Mouse (Mus musculus) liver, embryonic 11.5 days (tissue): ENCODE measurements around the gene Pou5f1. TPM values are rescaled to one million over a fixed set of nuclear protein-coding genes. Genes with fewer than 3 reads are reported as not detected.
A peak's percentile ranks its signal among the peaks of the same experiment; 100 is the strongest.
"Not testable (repeated sequence)": the region's sequence is repeated elsewhere in the genome, so short reads cannot be mapped to it uniquely, and the experiment has no call there.

Experiments used
- ATAC-seq: fragments of 200-750 bp; cut with Nextera tagmentation; replicated peaks from 2 replicates; pipeline ENCODE4 v1.8.0; 2017; ENCODE audit warnings: moderate number of reproducible peaks, mild to moderate bottlenecking, moderate TSS enrichment, moderate library complexity; ENCODE audit not compliant: low FRiP score
- DNase-seq: peaks from one replicate; pipeline ENCODE4 v3.0.0-alpha.2; 2017; ENCODE audit warnings: low spot score
- H3K27ac ChIP-seq: fragments of 300-500 bp; sonication (generic); 2 replicates; pipeline ENCODE4 v1.5.1; 2014; ENCODE audit warnings: mild to moderate bottlenecking, low read depth, low read length, control low read depth
- H3K27me3 ChIP-seq: fragments of 300-500 bp; sonication (generic); replicated peaks from 2 replicates; pipeline ENCODE4 v1.6.1; 2014; ENCODE audit warnings: low read length, mixed read lengths; ENCODE audit not compliant: control insufficient read depth, insufficient read depth
- H3K36me3 ChIP-seq: fragments of 300-500 bp; sonication (generic); 2 replicates; pipeline ENCODE4 v1.6.1; 2014; ENCODE audit warnings: mild to moderate bottlenecking, low read length, moderate library complexity, mixed read lengths; ENCODE audit not compliant: control insufficient read depth, insufficient read depth
- H3K4me1 ChIP-seq: fragments of 300-500 bp; sonication (generic); replicated peaks from 2 replicates; pipeline ENCODE4 v1.6.1; 2014; ENCODE audit warnings: low read length, mixed read lengths; ENCODE audit not compliant: control insufficient read depth, insufficient read depth
- H3K4me2 ChIP-seq: fragments of 300-500 bp; sonication (generic); 2 replicates; pipeline ENCODE4 v1.6.1; 2014; ENCODE audit warnings: mild to moderate bottlenecking, control low read depth, moderate library complexity
- H3K4me3 ChIP-seq: fragments of 300-500 bp; sonication (generic); 2 replicates; pipeline ENCODE4 v1.5.1; 2014; ENCODE audit warnings: low read depth, low read length, control low read depth
- H3K9ac ChIP-seq: fragments of 300-500 bp; sonication (generic); 2 replicates; pipeline ENCODE4 v1.6.1; 2014; ENCODE audit warnings: low read depth, low read length, control low read depth
- H3K9me3 ChIP-seq: fragments of 300-500 bp; sonication (generic); 2 replicates; pipeline ENCODE4 v1.6.1; 2016; ENCODE audit warnings: low read length, inconsistent platforms, mixed read lengths; ENCODE audit not compliant: control insufficient read depth
- WGBS: fragments of 180-500 bp; shearing (Covaris S2); extraction: QIAGEN DNeasy Blood & Tissue Kit; methylation state at CpG from one replicate; pipeline ENCODE4 v1.1.7; 2014; 5-methylcytosine and 5-hydroxymethylcytosine counted together
- polyA plus RNA-seq: library from polyadenylated mRNA; unstranded; fragments of >200 nt; fragmentation: Nextera tagmentation; extraction: Ambion mirVana; gene quantifications from 2 replicates; pipeline ENCODE4 v1.2.1, GENCODE M21; 2014

The Pou5f1 gene
- polyA plus RNA-seq, 1 experiment from 2014 or later: not detected

DNA sequence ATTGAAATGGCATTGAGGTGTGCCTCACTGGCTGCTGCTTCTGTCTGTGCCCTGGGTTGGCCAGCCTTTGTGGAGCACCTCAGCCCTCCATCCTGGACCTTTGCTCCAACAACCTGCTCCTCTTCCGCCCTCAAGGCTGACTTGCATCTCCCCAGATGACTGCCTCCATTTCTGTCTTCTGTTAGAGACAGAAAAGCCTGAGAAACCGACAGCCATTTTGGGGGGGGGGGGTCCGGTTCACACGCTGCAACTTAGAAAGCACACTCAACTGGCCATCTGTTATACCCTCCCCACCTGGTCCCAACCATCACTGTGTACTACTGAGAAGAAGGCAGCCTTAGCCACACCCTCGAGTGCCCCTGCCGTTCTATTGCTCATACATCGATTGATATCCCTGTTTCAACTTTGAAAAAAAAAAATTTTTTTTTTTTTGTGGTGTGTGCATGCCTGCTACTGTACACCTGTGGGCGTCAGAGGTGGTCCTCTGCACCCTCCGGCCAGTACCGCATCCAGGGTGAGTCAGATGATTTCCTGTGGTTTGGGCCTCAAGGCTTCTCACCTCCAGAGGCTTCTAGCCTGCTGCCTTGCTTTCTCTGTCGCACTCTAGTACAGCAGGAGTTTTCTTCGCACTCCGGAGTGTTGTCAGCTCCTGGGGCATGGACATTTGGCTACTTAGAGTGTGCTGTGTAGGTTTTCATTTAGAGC is 1.9 kb downstream of the Pou5f1 start:
- no peaks in the 10 kb centered on the region for H3K9me3 ChIP-seq
- H3K36me3 ChIP-seq: no peaks in the 10 kb centered on the region
- H3K9ac ChIP-seq: no peak overlapping the region
- H3K4me1 ChIP-seq: no peaks in the 10 kb centered on the region
- H3K4me3 ChIP-seq: no peak overlapping the region
- no peak overlapping the region for H3K4me2 ChIP-seq
- H3K27me3 ChIP-seq: peaks cover 53% of the 10 kb centered on the region
- ATAC-seq (no peak), DNase-seq (no peak)
- no peak overlapping the region for H3K27ac ChIP-seq
- 14% methylated on average over 13 of the region's 13 CpGs for WGBS

DNA sequence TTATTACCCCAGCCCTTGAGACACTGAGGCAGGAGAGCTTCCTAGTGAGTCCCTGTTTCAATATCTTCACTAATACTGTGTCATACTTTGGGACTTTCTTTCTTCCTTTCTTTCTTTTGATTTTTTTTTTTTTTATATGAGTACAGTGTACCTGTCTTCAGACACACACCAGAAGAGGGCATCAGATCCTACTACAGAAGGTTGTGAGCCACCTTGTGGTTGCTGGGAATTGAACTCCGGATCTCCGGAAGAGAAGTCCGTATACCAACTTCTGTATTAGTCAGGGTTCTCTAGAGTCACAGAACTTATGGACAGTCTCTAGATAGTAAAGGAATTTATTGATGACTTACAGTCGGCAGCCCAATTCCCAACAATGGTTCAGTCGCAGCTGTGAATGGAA is 2.5 kb downstream of the Pou5f1 start:
- DNase-seq, H3K9ac ChIP-seq, H3K4me1 ChIP-seq, H3K36me3 ChIP-seq, H3K4me2 ChIP-seq, H3K9me3 ChIP-seq, ATAC-seq, H3K27ac ChIP-seq, H3K4me3 ChIP-seq: not testable (repeated sequence)
- peaks cover 53% of the 10 kb centered on the region for H3K27me3 ChIP-seq
- 44% methylated on average over 5 of the region's 5 CpGs for WGBS

DNA sequence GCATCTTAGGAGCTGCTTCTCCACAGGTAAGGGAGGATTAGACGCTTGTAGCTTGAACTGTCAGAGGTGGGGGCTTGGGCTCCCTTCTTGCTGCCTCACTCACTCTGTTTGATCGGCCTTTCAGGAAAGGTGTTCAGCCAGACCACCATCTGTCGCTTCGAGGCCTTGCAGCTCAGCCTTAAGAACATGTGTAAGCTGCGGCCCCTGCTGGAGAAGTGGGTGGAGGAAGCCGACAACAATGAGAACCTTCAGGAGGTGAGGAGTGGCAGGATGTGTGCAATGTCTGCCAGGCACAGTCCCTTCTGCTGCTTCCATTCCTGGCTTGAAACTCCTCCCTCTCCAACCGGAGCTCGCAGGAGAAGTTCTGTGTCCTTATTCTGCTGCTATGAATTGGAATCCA is 3.5 kb downstream of the Pou5f1 start:
- peaks cover 50% of the 10 kb centered on the region for H3K27me3 ChIP-seq

DNA sequence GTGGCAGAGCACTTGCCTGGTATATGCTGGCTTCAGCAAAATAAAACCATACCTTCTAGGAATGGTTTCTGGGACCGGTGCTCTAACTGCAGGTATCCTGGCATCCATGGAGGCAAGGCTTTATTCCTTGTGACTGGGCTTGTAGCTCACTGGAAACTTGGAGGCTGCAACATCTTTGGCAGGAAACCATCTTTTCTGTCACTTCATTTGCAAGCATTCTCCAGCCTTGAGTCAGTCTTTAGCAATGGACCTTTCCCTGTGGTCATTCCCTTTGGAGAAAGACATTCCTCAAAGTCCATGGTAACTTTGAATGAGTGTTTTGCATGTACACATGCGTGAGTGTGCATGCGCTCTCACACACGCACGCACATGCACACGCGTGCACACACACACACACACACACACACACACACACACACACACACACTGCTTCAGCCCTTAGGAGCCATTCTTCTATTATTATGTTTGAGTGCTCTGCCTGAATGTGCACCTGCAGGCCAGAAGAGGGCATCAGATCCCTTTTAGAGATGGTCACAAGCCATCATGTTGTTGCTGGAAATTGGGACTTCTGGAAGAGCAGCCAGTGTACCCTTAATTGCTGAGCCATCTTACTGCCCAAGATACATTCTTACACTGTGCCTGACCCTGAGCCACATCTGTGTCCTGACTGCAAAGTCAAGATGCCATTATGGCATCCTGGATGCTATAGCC is 7.3 kb downstream of the Pou5f1 start:
- Histone ChIP-seq H3K4me2 (no peak overlapping the region), H3K27ac (no peak overlapping the region), H3K9ac (no peak overlapping the region), H3K4me3 (no peak overlapping the region), H3K36me3 (no peaks in the 10 kb centered on the region), H3K27me3 (peaks cover 15% of the 10 kb centered on the region), H3K4me1 (peaks cover 10% of the 10 kb centered on the region), H3K9me3 (no peaks in the 10 kb centered on the region)
- ATAC-seq (no peak), DNase-seq (no peak)
- WGBS: 90% methylated on average over 7 of the region's 7 CpGs

More for the DNA sequence above, 3.5 kb downstream of the Pou5f1 start:
- Histone ChIP-seq H3K36me3 (no peaks in the 10 kb centered on the region), H3K9ac (no peak overlapping the region), H3K4me2 (no peak overlapping the region), H3K4me3 (no peak overlapping the region), H3K4me1 (no peaks in the 10 kb centered on the region; the same call in 1 of the 2 replicates), H3K9me3 (no peaks in the 10 kb centered on the region), H3K27ac (no peak overlapping the region)
- DNase-seq (no peak), ATAC-seq (no peak)
- 33% methylated on average over 8 of the region's 8 CpGs for WGBS

DNA sequence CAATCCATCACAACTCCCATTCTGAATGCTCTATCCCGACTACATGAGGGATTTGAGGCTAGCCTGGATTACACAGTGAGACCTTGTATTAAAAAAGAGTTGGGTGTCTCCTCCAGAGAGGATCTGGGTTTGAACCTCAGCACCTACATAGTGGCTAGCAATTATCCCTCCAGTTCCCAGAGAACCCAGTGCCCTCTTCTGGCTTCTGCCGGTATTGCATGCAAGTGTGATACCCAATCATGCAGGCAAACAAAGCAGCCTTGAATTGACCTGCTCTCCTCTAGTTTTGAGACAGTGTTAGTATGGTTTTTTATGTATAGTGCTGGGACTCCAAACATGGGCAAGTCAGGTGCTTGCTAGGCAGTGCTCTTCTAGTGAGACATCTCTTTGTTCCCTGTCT is 8.1 kb downstream of the Pou5f1 start:
- Histone ChIP-seq H3K36me3 (no peaks in the 10 kb centered on the region), H3K27ac (no peak overlapping the region), H3K4me2 (no peak overlapping the region), H3K4me1 (peaks cover 10% of the 10 kb centered on the region), H3K9me3 (no peaks in the 10 kb centered on the region), H3K4me3 (no peak overlapping the region), H3K9ac (no peak overlapping the region), H3K27me3 (peaks cover 9% of the 10 kb centered on the region)
- WGBS: 12% methylated on average over 2 of the region's 2 CpGs
- no peak for ATAC-seq
- peak; percentile 62 for DNase-seq

DNA sequence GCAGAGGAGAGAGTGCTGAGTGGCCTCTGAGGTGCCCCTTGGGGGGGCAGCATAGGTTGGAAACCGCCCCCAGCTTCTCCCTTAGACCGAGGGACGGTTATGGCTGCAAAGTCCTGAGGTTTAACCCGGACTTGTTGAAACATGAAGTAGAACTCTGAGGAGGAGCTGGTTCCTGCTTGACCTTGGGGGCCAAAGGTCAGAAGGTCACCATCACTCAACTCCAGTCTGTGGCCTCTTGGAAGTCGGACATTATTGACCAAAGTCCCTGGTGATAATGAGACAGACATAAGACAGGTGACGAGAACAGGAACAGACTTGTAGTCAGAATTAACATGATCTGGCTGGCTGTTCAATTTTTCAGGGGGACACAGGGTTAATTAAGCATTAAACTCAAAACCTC is 8.9 kb downstream of the Pou5f1 start:
- ATAC-seq (no peak), DNase-seq (no peak)
- H3K9ac ChIP-seq: no peak overlapping the region
- peaks cover 10% of the 10 kb centered on the region for H3K4me1 ChIP-seq
- no peaks in the 10 kb centered on the region for H3K9me3 ChIP-seq
- peaks cover under 1% of the 10 kb centered on the region; the same call in 1 of the 2 replicates for H3K27me3 ChIP-seq
- no peaks in the 10 kb centered on the region for H3K36me3 ChIP-seq
- 53% methylated on average over 6 of the region's 6 CpGs for WGBS
- peak overlapping the region; percentile 93 for H3K4me2 ChIP-seq
- 0 out of 2 replicates have a peak overlapping the region, but pooled peaks have one; percentile 71 for H3K4me3 ChIP-seq
- H3K27ac ChIP-seq: no peak overlapping the region

DNA sequence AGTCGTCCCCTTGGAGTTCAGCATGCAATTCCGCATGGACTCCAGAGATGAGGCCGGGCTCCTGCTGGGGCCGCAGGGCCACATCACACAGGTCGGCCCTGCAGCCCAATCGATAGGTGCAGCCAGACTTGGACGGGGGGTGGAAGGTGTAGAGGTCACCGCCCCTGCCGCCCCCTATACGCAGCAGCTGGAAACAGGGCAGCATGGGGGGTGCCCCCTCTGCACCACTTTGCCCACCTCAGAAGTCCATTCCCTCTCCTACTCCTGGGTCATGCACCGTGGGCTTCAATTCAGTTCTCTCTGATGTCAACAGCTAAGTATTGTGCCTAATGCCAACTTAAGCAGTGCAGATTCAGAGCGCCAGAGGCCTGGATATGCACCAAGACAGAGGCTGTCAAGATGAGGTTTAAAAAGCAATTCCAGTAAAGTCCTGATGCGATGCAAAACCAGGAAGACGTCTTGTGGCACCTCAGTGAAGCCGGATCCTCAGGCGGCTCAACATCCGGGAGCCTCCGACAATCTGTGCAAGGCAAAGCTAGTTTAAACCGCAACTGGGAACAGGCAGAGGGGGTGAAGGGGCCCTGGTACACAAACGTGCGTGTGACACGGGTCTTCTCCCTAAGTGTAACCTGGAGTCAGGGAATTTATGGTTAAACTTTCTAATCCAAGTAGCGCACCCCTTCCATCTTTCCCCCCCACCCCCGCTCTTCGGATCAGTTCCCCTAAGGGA is 10.3 kb downstream of the Pou5f1 start:
- H3K36me3 ChIP-seq: no peaks in the 10 kb centered on the region
- H3K27me3 ChIP-seq: no peaks in the 10 kb centered on the region
- peak; percentile 64 for DNase-seq
- 10% methylated on average over 25 of the region's 25 CpGs for WGBS
- H3K9me3 ChIP-seq: no peaks in the 10 kb centered on the region
- H3K4me3 ChIP-seq: peak overlapping the region; percentile 71
- no peak; the same call in none of the 2 replicates for ATAC-seq
- H3K4me1 ChIP-seq: peaks cover 10% of the 10 kb centered on the region
- peak overlapping the region; percentile 11; the same call in 1 of the 2 replicates for H3K27ac ChIP-seq
- peak overlapping the region; percentile 93 for H3K4me2 ChIP-seq
- peak overlapping the region; percentile 64 for H3K9ac ChIP-seq

DNA sequence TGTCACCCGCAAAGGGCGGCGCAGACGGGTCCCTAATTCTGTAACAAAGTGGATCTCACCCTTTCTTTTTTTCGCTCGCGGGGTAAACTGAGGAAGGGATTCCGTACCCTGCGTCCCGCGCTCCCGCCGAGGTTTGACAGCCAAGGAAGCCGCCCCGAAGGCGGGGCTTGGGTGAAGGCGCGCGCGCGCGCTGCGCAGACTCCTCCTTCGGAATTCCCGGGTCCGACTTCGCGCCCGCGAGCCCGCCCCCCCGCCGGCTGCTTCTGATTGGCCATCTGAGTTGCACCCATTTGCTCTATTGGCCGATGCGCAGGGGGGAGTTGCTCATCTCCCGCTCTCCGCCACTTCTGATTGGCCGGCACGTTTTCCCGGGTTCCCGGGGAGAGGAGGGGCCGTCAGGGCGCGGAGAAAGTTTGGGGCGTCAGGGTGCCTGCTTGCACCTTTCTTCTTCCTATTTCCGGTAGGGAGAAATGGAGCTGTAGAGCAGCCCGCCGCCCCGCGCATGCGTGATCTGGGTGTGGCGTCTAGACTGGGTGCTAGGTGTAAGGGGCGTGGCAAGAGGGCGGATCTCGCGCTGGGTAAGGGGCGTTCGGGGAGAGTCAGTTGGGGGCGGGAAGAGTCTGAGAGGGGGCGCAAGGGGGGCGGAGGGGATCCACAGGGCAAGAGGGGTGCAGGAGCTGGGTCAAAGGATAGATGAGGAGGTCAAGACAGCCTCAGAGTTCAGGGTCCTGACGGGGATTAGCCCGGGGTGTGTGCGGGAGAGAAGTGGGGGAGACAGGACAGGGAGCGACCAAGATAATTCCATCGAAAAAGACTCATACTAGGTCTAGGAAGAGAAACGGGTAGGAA is 11.1 kb downstream of the Pou5f1 start, which contains the start of the genes Tcf19 and Cchcr1:
Gene Tcf19 (minus strand): TSS at position 173 of the 849 bp plus-strand sequence.
Gene Cchcr1 (plus strand): TSS at position 449 of the 849 bp plus-strand sequence.
- H3K4me1 ChIP-seq: peaks cover 10% of the 10 kb centered on the region
- no peaks in the 10 kb centered on the region for H3K9me3 ChIP-seq
- H3K36me3 ChIP-seq: no peaks in the 10 kb centered on the region
- H3K27ac ChIP-seq: peak within 1 kb of the TSS; percentile 48
- peak within 1 kb of the TSS; percentile 93 for H3K4me2 ChIP-seq
- H3K4me3 ChIP-seq: peak within 1 kb of the TSS; percentile 71
- DNase-seq (peak; percentile 98), ATAC-seq (peak; percentile 96)
- H3K27me3 ChIP-seq: no peaks in the 10 kb centered on the region
- under 1% methylated on average over 67 of the region's 67 CpGs for WGBS
- peak within 1 kb of the TSS; percentile 69 for H3K9ac ChIP-seq
